Mouse (Mus musculus) retina, embryonic 14.5 days (tissue): ENCODE measurements around the gene Rheb.
"Not testable (repeated sequence)": the region's sequence is repeated elsewhere in the genome, so short reads cannot be mapped to it uniquely, and the experiment has no call there.

Experiments used
- DNase-seq: peaks from one replicate; pipeline ENCODE4 v3.0.0-alpha.2; 2015; ENCODE audit warnings: low spot score

The Rheb gene

DNA sequence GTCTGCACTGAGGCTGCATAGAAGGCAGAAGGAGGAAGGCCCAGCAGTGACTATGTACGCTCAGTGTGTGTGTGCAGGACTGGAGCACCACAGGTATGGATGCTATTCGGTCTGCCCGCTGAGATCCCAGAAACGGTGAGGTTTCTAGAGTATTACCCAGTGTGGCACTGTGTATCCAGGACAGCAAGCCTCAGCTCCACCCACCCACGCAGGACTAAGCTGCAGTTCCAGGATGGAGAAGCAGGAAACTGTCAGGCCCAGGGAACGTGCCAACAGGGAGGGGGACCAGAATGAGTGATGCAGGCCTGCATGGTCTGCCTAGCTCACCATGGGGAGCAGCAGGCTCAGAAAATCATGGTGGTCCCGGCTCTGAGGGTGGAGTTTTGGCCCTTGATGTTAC is 49.5 kb downstream of the Rheb start:
- DNase-seq, result no peak

DNA sequence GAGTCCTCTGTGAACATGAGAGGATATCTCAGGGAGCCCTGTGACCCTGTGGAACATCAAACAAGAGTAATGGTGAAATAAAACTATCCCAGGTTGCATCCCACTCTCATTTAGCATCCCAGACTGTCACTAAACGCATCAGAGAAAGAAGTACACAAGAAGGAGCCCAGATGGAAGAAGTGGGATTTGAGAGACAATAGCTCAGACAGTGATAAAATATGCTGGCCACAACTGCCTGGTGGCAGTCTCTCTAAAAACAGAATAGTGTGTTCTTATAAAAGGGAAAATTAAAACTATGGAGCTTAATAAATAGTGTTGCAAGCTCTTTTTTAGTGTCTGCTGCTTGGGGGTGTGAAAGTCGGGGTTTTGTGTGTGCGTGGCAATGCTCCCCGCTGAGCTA is 59.5 kb downstream of the Rheb start:
- DNase-seq, result no peak

DNA sequence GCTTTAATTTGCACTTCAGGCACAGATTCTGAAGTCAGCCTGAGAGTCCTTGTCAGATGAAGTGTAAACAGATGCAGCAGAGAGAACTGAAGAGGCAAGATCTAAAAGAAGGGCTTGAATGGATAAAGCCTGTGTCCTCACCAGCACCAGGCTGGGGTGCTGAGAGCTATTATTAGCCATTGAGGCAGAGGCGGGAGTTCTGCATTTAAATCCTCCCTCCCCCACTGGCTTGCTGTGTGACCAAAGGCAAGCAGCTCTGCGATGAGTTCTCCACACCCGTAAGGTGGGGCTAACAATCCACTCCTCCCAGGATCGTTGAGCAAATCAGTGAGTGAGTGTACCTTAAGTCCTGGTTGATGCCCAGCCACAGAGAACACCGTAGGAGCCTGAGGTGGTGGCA is 61.4 kb downstream of the Rheb start:
- DNase-seq, result no peak

DNA sequence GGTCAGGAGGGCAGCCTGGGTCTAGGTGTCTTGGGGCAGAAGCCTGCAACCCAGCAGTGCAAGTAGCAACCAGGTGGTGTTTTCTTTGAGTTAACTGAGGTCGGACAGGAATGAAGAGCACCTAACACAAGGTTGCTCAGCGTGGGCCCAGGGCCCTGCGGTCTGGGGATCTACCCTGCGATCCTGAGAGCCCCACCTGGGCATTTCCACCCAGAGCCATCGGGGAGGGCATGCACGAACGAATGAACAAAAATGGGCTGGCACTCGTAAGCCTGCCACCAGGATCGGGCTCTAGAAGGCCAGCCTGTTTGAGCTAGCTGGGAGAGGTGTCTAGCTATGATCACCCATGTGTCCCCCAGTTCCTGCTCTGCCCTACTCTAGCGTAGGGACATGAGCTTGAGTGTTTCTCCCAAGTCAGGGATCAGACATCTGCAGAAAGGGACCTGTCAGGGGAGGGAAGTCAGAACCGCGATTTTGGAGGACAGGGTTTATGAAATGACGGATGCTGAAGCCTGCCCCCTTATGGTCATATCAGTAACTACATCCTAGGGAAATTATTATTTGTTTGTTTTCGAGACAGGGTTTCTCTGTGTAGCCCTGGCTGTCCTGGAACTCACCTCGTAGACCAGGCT is 62.4 kb downstream of the Rheb start:
- DNase-seq, result peak; percentile 81

DNA sequence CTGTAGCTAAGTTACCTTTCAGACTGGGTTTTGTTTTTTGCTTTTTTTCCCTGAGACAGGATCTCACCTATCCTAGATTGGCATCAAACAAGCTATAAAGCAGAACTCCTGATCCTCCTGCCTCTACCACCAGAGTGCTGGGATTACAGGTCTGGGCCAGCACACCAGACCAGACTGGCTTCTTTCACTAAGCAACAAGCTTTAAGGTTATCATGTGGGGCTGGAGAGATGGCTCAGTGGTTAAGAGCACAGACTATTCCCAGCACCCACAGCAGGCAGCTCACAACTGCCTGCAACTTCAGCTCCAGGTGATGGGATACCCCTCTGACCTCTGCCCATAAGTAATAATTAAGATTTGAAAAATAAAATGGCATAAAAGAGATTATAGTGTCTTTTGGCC is 63.1 kb downstream of the Rheb start:
- no peak for DNase-seq

DNA sequence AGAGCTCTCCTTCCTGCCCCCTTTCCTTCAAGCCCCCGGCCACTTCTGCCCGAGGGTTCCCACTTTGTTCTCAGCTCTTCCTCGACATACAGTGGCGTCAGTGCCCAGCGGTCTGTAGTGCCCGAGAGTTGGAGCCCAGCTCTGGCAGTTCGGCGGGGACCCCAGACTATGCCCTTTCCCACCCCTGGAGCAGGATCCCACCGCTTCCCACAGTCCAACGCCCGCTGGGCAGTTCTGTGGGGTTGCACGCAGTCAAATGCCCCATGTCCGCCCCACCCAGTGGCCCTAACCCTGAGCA is 63.6 kb downstream of the Rheb start:
- no peak for DNase-seq

DNA sequence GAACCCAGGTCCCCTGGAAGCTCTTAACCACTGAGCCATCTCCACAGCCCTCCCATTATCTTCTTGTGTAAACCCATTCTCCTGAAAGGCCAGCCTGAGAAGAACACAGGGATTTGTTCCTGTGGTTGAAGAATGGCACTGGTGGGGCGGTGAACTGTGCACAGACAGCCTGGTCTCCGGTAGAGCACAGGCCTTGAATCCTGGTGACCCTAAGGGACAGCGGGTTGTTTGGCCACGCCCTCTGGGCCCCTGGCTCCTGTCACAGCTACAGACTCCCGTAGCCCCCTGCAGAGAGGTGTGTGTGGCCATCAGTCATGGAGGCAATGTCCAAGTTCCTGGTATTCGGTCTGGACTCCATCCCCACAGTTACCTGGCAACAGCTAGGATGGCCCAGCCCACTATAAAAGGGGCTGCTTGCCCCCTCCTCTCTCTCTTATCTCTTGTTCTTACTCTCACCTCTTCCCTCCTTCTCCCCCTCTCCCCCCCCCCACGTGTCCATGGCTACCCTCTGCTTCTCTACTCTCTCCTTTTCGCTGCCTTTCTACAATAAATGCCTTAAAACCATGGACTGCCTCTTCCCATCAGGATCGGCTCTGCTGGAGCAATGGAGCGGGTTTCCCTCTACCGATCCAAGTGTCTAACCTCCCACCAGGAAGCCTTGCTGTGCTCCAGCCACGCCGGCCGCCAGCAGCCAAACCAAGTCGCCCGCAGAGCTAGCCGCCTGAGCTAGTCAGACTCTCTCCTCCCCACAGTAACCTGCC is 64.2 kb downstream of the Rheb start:
- DNase-seq, result peak; percentile 45

DNA sequence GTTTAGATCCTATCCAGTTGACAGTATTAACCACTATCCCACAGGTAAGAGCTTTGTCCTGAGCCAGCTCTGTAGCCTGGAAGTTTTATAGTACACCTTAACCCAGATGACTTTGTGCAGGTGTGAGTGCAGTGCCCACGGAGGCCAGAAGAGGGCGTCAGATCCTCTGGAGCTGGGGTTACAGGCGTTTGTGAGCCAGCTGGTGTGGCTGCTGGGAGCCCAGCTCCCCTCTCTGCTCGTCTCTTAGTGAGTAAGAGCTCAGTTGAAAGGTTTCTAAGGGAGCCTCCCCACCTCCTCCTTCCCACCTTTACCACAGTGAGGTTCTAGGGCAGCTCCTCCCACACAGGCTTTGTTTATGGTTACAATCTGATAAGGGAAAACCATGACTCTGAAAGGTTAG is 65.7 kb downstream of the Rheb start:
- no peak for DNase-seq

DNA sequence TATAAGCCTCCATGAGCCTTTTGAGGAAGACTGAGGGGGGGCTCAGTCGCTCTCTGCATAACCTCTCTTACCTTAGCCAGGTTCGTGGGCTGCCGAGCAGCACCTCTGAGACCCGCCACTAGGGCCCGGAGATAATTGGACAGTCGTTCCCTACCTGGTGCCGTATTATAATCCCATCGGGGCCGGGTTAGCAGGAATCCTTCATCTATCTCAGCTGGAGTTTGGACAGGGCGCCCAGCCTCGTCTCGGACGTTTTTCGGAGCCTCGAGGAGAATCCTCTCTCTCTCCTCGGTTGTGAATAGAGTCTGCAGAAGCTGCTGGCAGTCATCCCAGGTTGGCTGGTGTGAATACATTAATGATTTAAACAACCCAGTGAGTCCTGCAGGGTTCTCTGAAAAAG is 67.9 kb downstream of the Rheb start:
- DNase-seq, result not testable (repeated sequence)

DNA sequence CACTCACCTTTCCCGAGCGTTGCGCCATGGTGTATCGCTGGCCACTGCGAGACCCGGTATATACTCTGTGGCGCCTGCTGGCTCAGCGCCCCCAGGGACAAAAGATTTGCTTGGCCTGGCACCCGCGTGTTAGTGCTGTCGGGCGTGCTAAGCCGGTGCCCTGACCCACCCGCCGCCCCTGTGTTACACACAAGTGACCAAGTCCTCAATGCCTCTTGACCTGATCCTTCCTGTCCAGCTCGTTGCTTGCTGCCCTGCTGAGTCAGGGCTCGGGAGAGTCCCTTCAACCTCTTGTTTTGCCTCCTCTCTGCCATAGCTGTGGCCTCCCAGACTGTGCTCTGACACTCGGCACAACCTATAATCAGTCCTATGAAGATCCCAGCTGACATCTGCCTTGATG is 84.6 kb downstream of the Rheb start, which contains the start of gene Crygn:
Crygn (minus strand) TSS at position 193 of the 400 bp plus-strand sequence.
- DNase-seq, result peak; percentile 33

DNA sequence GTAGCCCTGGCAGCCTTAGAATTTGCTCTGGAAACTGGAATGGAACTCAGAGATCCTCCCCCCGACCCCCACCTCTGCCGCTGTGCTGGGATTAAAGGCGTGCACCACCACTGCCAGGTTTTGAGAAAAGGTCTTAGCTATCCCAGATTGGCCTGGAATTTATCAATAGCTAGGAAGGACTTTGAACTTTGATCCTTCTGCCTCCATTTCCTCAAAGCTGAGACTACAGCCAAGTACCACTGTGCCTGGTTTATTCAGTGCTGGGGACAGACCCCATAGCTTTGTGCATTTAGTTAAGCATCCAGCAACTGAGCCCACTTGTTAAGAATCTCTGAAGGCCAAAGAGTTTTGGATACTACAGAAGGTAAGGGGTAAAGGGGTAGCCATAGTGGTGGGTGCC is 85.5 kb downstream of the Rheb start:
- no peak for DNase-seq
